23 mouse cellular contexts compared by ENCODE assay signal in the genomic region with DNA sequence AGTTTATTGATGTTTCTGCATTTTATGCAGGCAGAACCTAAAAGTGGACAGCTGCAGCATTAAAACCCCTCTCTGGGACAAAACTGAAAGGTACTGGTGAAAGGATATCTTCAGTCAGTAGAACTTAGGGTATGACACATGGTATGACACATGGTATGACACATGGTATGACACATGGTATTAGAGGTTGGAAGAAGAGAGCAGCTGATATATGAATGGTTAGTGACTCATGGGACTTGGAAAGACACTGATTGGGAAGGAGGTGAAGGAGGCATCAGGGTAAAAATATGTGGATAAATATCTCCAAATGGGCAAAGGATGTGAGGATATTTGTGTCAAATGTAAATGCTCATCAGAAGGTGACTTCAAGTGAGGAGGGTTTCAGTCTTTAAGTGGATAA.
"Had no signal": no experiment of that assay in that cellular context is flagged by ENCODE, and none has a peak within 500 bp of the region (broad histone marks: within the 10 kb centered on the region; RNA-seq: fewer than 3 reads in every experiment).

No protein-coding gene starts in this region.

- H3K36me3 ChIP-seq: heart, embryonic 10.5 days; heart, embryonic 12.5 days; hindbrain, embryonic 10.5 days; hindbrain, embryonic 12.5 days; intestine, embryonic 15.5 days; limb, embryonic 10.5 days; limb, embryonic 12.5 days; liver, embryonic 13.5 days had no signal

- H3K27ac ChIP-seq: gastrocnemius, adult 2 months; heart, embryonic 10.5 days; hindbrain, embryonic 10.5 days; hindbrain, embryonic 12.5 days; hindbrain, embryonic 14.5 days; intestine, embryonic 15.5 days; layer of hippocampus, adult 2 months; left cerebral cortex, adult 2 months; limb, embryonic 10.5 days; limb, embryonic 12.5 days; liver, embryonic 13.5 days had no signal

- H3K4me1 ChIP-seq: heart, embryonic 10.5 days; heart, embryonic 12.5 days; hindbrain, embryonic 10.5 days; hindbrain, embryonic 12.5 days; intestine, embryonic 15.5 days; limb, embryonic 10.5 days; limb, embryonic 12.5 days; liver, embryonic 13.5 days had no signal

- DNase-seq: gastrocnemius, adult 2 months; gastrocnemius, postnatal 10 days; gastrocnemius, postnatal 25 days; heart, adult 18-20 months; heart, postnatal 10 days; heart, postnatal 4 days; kidney, adult 18-20 months; kidney, adult 8-10 months; kidney, postnatal 10 days; kidney, postnatal 25 days; kidney, postnatal 4 days; liver; liver, embryonic 13.5 days had no signal

- H3K27me3 ChIP-seq: heart, embryonic 12.5 days; hindbrain, embryonic 12.5 days; intestine, embryonic 15.5 days; limb, embryonic 12.5 days; liver, embryonic 13.5 days had no signal

- H3K4me3 ChIP-seq: gastrocnemius, adult 2 months; heart, embryonic 10.5 days; heart, embryonic 12.5 days; hindbrain, embryonic 10.5 days; hindbrain, embryonic 12.5 days; intestine, embryonic 15.5 days; layer of hippocampus, adult 2 months; left cerebral cortex, adult 2 months; limb, embryonic 10.5 days; limb, embryonic 12.5 days; liver, embryonic 13.5 days had no signal
